Mouse (Mus musculus) testis, adult 2 months (tissue): Measurements from ENCODE around the gene Zfp706.

Experiments
- CTCF ChIP-seq: fragments of 200-500 bp; IDR thresholded peaks from 2 replicates; pipeline ENCODE4 v1.5.1; 2012; ENCODE audit warnings: low read depth, mild to moderate bottlenecking, inconsistent platforms, low read length, moderate library complexity; ENCODE audit not compliant: control insufficient read depth, insufficient read depth, insufficient replicate concordance
- POLR2A ChIP-seq: fragments of 200-500 bp; IDR thresholded peaks from 2 replicates; pipeline ENCODE4 v1.6.1; 2012; ENCODE audit warnings: low read depth, mild to moderate bottlenecking, inconsistent platforms, low read length, moderate library complexity; ENCODE audit not compliant: control insufficient read depth

DNA sequence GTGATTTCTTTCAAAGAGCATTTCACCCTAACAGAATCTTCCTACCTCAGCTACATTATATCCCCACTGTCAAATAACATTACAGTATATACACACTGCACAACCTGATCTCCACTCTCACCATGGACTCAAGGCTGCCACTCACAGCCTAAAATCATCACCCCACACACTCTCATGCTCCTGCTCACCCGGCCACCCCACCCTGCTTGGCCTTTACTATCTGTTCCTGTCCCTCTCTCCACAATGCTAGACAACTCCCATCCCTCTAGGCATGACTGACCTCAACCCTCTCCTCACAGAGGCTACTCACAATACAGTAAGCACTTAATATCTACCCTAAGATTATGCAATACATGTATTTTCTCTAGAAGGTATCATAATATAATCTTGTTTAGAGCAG lies 12.9 kb downstream of the Zfp706 start:
- TF ChIP-seq CTCF = no peak
- TF ChIP-seq POLR2A = no peak
